Mouse (Mus musculus): ENCODE data around the gene Orai1.
"Not testable (repeated sequence)": the region's sequence is repeated elsewhere in the genome, so short reads cannot be mapped to it uniquely, and the experiment has no call there.

The Orai1 gene

GRCm38 (mm10) chr5:123014753-123015701 lies at the start of gene Orai1:
Orai1 (plus strand) TSS chr5:123015074.
- peak; percentile 98 to 99 for DNase-seq (ENCODE audit: low spot score in 2 of 2)

GRCm38 (mm10) chr5:122965427-122965826 lies 49.4 kb upstream of the Orai1 start:
- no peak for DNase-seq (ENCODE audit: low spot score in 2 of 2)

- DNase-seq (ENCODE audit: low spot score in 2 of 2) = peak; percentile 71 to 78
These were observed 46.6 kb upstream of the Orai1 start for GRCm38 (mm10) chr5:122968322-122968721.

- no peak for DNase-seq (ENCODE audit: low spot score in 2 of 2)
These were observed 44.8 kb upstream of the Orai1 start for GRCm38 (mm10) chr5:122970056-122970455.

GRCm38 (mm10) chr5:122971438-122971837 lies 43.4 kb upstream of the Orai1 start:
- no peak for DNase-seq (ENCODE audit: low spot score in 2 of 2)

GRCm38 (mm10) chr5:122972116-122972515 lies 42.8 kb upstream of the Orai1 start:
- no peak for DNase-seq (ENCODE audit: low spot score in 2 of 2)

- not testable (repeated sequence) for DNase-seq (ENCODE audit: low spot score in 2 of 2)
These were observed 40.2 kb upstream of the Orai1 start for GRCm38 (mm10) chr5:122974701-122975100.

- DNase-seq (ENCODE audit: low spot score in 2 of 2) = no peak
These were observed 35.9 kb upstream of the Orai1 start for GRCm38 (mm10) chr5:122978970-122979369.

GRCm38 (mm10) chr5:122984483-122984882 lies 30.4 kb upstream of the Orai1 start:
- no peak for DNase-seq (ENCODE audit: low spot score in 2 of 2)

GRCm38 (mm10) chr5:122985276-122985675 lies 29.6 kb upstream of the Orai1 start:
- DNase-seq (ENCODE audit: low spot score in 2 of 2) = no peak

- no peak for DNase-seq (ENCODE audit: low spot score in 2 of 2)
These were observed 28.8 kb upstream of the Orai1 start for GRCm38 (mm10) chr5:122986091-122986493.

GRCm38 (mm10) chr5:122987211-122988020 lies 27.5 kb upstream of the Orai1 start:
- DNase-seq (ENCODE audit: low spot score in 2 of 2) = peak in 1 of 2 experiments; percentile 31

- DNase-seq (ENCODE audit: low spot score in 2 of 2) = peak; percentile 33 to 39
These were observed 26.7 kb upstream of the Orai1 start for GRCm38 (mm10) chr5:122988021-122988751.

- DNase-seq (ENCODE audit: low spot score in 2 of 2) = peak; percentile 68 to 69
These were observed 25.8 kb upstream of the Orai1 start for GRCm38 (mm10) chr5:122989001-122989525.

- DNase-seq (ENCODE audit: low spot score in 2 of 2) = no peak
These were observed 25.1 kb upstream of the Orai1 start, which contains the start of gene Kdm2b for GRCm38 (mm10) chr5:122989551-122990330. Kdm2b (minus strand) TSS chr5:122989823.

GRCm38 (mm10) chr5:122990411-122991160 lies 24.3 kb upstream of the Orai1 start:
- no peak for DNase-seq (ENCODE audit: low spot score in 2 of 2)

GRCm38 (mm10) chr5:122991350-122992004 lies 23.4 kb upstream of the Orai1 start:
- no peak for DNase-seq (ENCODE audit: low spot score in 2 of 2)

- DNase-seq (ENCODE audit: low spot score in 2 of 2) = no peak
These were observed 21.1 kb upstream of the Orai1 start for GRCm38 (mm10) chr5:122993811-122994210.

- DNase-seq (ENCODE audit: low spot score in 2 of 2) = peak; percentile 84 to 92
These were observed 20.5 kb upstream of the Orai1 start for GRCm38 (mm10) chr5:122994303-122994846.
